Mouse (Mus musculus) adrenal gland, postnatal 36 days (tissue): ENCODE measurements around the gene Gm5617. TPM values are rescaled to one million over a fixed set of nuclear protein-coding genes. Genes with fewer than 3 reads are reported as not detected.
A peak's percentile ranks its signal among the peaks of the same experiment; 100 is the strongest.
"Not testable (repeated sequence)": the region's sequence is repeated elsewhere in the genome, so short reads cannot be mapped to it uniquely, and the experiment has no call there.

ENCODE experiments used
- DNase-seq, 2 experiments: peaks; one replicate each; pipeline ENCODE4 v3.0.0; 2021; ENCODE audit warnings: mixed read lengths in 1 of 2
- microRNA-seq: library from miRNA; unstranded; fragments of <30 nt; microRNA quantifications from one replicate; pipeline ENCODE4 v1.2.0, GENCODE M21; 2021
- total RNA-seq, 2 experiments: library from RNA; stranded (reverse); gene quantifications; 2 replicates each; pipeline ENCODE4 v1.2.3; 2021

The Gm5617 gene
- total RNA-seq, 2 experiments from 2014 or later: 36.7 to 62.8 TPM

DNA sequence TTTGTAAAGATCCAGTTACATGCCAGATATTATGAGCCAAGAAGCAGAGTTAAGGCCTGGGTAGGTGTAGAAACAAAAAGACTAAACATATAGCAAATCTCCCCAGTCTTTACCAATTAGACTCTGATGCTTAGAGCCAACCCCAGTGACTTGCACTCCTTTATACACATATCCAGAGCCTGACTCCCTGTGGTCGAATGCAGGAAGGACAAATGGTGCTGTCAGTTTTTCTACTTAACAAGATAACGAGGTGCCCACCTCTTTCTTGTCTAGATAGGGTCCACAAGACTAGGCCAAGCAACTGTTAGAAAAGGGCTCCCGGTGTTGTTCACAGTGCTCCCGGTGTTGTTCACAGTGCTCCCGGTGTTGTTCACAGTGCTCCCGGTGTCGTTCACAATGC is 6.0 kb downstream of the Gm5617 start:
- DNase-seq: no peak

DNA sequence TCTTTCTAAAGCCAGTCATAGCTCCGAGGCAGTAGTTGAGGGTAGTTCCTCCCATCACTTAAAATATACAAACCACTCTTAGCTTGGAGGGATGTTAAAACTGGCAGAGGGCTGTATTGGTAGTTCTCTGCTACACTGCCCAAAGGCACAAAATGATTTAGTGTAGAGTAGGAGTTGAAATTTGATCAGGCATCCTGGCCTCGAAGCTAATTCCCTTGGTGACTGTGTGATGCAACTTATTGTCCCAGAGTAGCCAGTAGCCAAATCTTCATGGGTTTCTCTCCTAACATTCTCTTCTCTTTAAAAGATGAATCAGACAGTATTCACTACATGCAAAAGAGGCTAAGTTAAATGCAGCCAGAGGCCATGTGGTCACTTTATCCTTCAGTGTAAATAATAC is 7.8 kb downstream of the Gm5617 start:
- no peak for DNase-seq

DNA sequence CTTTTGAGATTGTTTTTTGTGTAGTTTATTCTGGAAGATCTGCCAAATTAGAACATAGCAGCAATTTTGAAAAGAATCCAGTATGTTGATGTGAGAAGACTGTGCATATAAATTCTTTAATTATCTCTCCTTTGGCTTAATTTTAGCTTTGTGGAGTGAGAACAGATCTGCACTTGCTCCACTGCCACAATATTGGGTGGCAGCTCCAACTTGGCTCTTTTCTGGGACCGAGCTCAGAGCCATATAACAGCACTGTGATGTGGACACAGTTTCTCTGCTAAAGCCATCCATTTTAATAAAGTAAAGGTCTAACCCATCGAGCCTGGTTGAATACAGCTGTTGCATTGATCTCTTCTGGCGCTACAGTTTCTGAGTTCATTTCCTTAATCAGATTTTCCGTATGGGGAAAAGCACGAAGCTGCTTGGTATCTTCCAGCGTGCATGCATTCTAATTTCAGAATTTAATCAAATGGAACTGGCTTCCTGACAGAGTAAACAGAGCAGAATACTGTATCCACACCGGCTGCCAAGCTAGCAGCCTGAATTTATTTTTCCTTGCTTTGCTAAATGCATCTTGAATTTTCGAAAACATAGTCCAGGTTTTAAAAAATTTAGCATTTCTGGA is 9.6 kb downstream of the Gm5617 start:
- DNase-seq: no peak

DNA sequence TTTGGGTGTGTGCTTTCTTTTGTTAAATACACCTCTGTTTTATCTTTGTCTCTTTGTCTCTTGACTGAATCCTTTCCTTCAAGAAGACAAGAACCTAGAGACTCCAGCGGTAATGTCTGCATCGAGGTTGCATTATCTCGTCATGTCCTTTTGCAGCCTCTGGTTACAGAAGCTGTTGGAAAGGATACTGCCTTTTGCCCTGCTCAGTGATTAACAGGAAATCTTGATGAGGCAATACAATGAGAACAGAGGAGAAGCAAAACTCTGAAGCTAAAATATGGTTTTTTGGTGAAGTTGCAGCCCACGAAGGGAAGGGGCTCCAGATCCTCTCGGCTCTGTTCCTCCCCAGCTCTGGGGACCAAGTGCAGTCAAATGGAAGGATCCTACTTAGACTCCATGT is 14.9 kb downstream of the Gm5617 start:
- no peak for DNase-seq

DNA sequence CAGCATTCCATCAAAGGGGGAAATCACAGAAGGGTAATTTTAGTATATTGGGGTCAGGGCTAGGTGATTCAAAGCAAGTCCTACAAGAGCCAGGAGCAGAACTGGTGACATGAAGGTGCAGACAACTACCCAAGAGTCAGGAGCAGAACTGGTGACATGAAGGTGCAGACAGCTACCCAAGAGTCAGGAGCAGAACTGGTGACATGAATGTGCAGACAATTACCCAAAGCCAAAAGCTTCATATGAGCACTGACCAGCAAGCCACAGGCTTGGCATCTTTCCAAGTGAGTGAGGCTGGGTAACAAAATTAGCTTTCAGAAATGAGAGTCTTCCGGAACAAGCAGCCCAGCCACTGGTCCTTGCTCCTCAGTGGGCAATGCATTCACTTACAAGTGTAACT is 20.1 kb downstream of the Gm5617 start:
- DNase-seq: peak; percentile 10

DNA sequence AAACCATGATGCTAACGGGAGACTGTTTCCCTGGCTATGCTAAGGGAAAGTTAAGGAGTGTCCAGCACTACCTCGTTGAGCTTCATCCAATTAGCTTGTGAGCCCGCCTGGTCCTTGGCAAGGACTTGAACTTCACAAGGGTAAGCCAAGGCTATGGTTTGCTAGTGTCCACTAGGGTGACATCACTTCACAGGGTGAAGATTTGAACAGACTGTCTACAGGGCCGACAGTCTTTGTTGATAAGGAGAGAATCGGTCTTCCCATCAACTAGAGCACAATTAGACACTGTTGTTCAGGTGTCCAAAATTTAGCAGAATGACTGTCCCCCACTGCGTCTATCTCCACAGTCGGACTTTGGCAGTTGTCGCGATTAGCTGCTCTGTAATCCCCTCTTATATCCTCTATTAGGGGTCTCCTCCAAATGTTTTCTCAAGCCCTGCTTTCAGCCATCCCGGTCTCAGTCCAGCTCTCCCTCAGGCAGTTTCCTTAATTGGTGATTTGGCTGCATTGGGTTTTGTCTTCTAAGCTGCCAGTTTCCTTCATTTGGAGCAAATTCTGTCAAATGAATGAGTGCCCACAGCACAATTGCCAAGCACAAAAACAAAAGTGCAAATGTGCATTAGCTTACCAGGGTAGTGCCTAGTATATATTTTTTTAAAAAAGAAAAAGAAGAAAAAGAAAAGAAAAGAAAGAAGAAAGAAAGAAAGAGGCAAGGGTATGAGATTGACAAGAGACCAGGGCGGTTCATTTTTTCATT is 21.6 kb downstream of the Gm5617 start:
- no peak for DNase-seq

DNA sequence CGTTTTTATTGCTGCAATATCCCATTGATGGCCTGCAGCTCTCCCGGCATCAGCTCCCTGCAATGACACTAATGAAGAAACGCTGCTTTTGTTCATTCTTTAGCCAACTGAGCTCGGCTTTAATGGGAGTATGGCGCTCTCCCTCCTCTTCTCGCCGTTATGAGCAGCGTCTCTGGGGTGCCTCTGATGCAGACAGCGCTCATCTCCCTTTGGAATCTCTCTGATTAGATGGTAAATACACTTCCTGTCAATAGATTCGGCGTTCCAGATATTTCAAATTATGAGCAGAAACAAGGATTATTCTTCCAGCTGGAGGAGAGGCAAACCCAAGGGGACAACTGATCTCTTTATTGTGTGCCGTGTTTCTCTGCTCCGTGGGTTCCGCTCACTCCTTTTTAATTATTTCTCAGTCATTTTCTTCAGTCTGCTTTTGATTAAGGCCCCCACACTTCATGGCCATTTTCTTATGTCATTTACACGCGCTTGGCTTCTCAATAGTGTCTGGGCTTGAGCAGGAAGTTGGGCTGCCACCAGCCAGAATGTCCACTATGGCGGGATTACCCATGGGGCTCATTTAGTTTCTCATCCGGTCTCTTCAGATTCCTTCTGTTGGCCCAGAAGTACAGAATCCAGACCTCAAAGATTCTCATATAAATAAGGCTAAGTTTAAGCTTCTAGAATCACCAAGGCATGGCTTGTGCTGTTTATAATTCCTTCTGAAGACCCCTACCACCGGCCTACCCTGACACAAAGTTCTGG is 22.3 kb downstream of the Gm5617 start:
- no peak for DNase-seq

DNA sequence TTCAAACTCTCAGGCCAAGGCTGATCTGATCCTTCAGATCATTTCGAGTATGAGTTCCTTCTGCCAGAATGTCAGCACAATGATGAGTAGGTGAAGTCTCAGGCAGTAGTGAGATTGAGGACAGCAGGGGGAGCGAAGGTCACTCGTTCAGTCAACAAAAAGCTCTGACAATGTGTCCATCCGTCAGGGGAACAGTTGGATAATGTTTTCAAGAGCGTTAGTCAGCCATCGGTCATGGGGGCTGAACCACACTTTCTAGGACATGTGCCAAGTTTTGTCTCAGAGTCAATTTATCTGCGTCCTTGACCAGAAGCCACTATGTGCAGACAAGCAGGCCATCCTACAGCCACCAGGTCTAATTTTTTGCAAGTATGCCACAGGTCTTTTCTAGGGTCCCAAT is 25.2 kb downstream of the Gm5617 start:
- DNase-seq: peak in 1 of 2 experiments; percentile 8

DNA sequence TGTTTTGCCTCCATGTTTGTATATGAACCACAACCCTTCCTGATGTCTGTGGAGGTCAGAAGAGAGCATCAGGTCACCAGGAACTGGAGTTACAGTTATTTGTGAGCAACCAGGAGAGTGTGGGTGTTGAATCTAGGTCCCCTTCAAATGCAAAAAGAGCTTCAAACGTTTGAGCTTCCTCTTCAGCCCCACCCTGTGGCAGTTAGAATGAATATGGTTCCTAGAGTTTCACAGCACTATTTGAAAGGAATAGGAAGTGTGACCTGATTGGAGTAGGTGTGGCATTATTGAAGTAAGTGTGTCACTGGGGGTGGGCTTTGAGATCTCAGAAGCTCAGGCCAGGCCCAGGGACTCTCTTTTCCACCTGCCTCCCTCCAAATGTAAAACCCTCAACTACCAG is 30.3 kb downstream of the Gm5617 start:
- no peak for DNase-seq

DNA sequence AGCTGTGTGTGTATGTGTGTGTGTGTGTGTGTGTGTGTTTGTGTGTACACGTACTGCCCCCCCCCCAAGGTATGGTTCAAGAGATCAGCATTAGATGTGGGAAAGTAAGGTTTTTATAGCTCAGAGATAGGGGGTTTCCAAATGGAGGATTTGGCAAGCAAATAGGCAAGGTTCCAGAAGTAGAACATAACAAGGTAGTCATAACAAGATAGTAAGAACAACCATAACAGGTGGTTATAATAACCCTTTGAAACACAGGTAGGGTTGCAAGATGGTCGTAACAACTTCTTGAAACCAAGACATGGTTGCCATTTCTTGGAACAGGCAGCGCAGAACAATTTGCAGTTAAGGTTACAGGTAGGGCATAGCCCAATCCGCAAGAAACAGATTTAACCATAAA is 31.3 kb downstream of the Gm5617 start:
- no peak for DNase-seq

DNA sequence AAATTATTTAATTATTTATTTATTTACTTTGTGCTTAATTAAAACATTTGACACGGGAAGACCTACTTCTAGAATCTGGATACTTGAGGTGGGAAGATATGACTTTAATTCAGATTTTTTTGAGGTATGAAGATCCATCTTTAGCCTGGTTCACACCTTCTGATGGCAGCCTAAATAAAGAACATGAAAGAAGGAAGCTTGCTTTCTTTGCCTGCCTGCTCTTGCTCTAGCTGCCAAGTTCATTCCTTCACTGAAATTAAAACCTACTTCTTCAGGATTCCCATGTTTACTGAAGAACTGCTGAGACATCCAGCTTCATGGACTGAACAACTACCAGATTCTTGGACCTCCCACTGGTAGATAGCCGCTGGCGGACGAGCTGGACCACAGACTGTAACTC is 36.1 kb downstream of the Gm5617 start:
- no peak for DNase-seq

DNA sequence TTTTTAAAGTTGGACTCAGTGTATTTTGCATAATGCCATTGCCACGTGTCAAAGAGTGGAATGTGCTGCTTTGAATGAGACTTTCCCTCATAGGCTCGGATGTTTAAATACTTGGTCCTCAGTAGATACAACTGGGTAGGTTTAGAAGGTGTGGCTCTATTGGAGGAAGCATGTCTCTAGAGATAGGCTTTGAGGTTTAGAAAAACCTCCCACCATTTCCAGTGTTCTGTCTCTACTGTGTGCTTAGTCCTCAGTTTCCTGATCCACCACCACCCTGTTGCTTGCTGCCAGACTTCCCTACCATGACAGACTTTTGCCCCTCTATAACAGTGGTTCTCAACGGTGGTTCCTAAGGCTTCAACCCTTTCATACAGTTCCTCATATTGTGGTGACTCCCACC is 37.0 kb downstream of the Gm5617 start:
- no peak for DNase-seq

DNA sequence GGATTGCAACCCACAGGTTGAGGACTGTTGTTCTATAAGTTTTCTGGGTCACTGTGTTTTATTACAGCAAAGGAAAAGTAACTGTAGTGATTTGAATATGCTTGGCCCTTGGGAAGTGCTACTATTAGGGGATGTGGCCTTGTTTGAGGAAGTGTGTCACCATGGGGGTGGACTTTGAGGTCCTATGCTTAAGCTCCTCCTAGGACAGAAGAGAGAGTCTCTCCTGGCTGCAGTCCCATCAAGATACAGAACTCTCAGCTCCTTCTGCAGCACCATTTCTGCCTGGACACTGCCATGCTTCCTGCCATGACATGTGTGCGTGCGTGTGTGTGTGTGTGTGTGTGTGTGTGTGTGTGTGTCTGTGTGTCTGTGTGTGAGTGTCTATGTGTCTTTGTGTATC is 37.5 kb downstream of the Gm5617 start:
- peak in 1 of 2 experiments; percentile 4 for DNase-seq

DNA sequence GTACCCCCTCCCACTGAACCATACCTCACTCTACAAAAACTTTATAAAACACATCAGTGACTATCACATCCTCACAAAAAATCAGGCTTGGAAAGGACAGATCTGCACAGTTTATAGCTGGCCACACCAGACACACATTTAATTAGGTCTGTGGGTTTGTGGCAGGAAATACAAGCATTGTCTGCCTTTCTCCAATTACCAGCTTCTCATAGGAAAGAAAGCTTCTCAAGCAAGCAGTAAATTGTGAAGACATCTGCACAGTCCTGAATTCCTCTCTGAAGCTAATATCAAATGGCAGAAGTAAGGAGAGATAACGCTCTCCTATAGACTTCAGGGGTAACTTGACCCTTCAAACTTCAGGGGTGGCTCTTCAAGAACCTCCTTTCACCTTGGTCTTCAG is 41.2 kb downstream of the Gm5617 start:
- no peak for DNase-seq

DNA sequence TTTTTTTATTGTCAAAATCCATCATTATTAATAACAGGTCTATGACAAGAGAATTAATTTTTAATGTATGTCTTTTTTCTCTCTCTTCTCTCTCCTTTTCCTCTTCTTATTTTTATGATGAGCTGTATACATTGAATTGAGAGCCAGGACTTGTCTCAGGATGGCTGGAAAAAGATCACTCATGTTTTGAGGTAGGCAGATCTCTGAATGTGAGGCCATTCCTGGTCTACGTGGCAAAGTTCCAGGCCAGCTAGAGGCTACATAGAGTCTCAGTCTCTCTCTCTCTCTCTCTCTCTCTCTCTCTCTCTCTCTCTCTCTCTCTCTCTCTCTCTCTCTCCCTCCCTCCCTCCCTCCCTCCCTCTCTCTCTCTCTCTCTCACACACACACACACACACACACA is 42.4 kb downstream of the Gm5617 start:
- not testable (repeated sequence) for DNase-seq

DNA sequence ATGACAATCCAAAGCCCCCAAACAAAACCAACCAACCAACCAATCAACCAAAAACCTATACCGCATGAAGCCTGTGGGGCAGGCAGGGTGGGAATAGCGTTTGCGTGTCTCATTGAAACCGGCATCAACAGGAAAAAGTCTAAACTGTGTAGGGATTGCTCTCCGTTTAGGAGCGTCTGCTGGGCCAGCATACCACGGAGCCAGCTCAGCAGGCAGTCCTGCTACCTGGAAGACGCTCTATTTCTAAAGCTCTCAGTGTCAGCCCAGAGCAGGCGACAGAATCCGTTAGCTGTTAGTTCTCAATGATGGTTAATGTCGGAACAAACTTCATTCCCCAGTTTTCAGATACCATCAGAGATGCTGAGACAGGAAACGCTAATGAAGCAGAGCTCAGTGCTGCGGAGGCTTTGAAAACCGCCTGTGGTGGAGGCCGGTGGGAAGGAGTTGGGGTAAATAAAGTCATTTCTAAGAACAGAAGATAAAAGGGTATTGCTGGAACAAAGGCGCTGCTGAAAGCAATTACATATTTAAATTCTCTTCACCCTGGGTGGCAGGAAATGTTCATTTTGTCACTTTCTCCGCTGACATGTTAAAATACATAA is 42.9 kb downstream of the Gm5617 start:
- no peak for DNase-seq

DNA sequence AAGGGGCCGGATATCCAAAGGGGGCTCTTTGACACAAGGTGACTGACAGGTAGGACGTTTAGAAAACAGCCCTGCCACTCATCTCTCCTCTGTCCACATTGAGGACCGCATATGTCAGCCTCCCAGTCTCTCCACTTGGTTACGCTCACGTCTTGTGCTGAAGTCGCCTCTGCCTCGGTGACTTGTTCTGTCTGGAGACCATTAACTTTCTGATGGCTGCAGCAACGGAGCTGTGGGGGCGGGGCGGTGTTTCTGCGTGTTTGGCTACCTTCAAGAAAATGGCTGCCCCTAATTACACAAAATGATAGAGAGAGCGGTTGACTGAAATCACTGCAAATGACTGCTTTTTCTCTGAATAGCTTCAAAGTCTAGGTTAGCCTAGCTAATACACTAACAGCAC is 43.4 kb downstream of the Gm5617 start:
- no peak for DNase-seq

Small RNAs within 50 kb of the gene (microRNA-seq; reads per million reads assigned to microRNA genes)
- not detected for gene Gm23653

Other genes with a start within 250 kb of the Gm5617 start
- gene Nxpe2, start 142.0 kb upstream of the Gm5617 start, total RNA-seq: under 1 TPM; 0.53 to 0.93 TPM
- gene Rexo2, start 14.8 kb upstream of the Gm5617 start, total RNA-seq: 100 to 1,000 TPM; 131 TPM
- gene Rbm7, start 143 bp upstream of the Gm5617 start, total RNA-seq: 10 to 100 TPM; 72.7 to 80.7 TPM
- gene Nnmt, start 109.7 kb downstream of the Gm5617 start, total RNA-seq: 10 to 100 TPM; 23.2 to 28.0 TPM